Mouse (Mus musculus) MN1 (cell line): Measurements from ENCODE around the gene Gtpbp6.
"Not testable (repeated sequence)": the region's sequence is repeated elsewhere in the genome, so short reads cannot be mapped to it uniquely, and the experiment has no call there.

Experiments
- DNase-seq: peaks from one replicate; pipeline ENCODE4 v3.0.0-alpha.2; 2016; ENCODE audit warnings: low spot score

Gtpbp6 gene

DNA sequence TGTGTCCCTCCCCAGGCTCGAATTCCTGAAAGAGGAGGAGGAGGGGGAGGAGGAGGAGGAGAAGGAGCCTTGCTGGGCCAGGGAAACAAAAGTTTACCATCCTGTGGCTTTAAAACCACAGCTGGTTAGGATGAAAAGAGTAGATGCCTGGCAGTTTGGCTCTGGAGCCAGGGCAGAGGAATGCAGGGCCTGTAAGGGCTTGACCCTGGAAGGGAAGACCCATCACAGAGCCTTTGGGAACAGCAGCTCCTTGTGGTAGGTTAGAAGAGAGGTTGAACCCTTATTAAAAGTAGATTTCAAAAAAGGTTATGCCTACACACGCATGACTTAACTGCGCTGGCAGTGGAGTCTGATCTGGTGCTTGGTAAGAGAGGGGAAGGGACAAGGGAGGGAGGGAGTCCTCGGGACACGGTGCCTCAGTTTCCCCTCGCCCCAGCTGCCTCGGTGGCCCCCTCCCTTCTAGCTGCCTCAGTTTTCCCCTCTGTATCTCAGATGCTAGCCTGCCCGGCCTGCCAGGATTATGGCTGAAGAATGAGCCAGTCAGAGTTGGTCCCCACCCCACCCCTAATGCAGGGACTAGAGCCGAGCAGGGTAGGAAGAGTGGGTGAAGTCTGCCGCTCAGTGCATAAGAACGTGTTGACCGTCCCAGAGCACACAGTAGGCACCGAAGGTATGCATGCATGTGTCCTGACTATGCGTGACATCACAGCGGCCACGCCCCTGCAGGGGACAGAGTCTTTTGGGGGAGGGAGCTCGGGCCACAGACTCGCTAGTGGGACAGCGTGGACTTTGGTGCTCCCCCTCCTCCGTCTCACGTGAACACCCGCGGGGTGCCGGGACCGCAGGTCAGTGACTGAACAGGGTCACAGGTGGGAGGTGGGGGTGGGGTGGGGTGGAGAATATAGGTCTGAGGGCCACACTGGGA, 8.1 kb downstream of the Gtpbp6 start, which contains the start of gene Plcxd1:
Gene Plcxd1, plus strand, starts transcription at position 314 of the 925 bp plus-strand sequence.
- DNase-seq = no peak

DNA sequence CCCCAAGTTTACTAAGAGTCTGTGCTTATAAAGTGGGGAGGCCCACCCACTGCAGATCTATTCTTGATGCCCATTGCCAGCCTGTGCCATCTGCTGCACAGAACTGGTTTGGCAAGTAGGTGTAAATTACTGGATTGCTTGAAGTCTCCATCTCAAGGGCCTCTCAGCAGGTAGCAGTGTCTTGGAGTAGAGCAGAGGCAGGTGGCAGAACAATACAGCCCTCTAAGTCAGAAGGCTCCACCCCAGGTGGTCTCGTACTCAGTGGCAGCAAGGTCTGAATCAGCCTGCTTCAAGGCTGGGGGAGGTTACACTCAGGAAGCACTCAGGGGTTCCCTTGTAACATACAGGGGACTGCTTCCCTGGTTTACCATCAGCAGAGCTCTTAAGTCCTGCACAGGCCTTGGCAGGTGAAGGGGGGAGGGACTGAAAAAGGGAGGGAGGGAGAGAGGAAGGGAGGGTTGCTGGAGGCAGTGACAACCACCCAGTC, 9.0 kb downstream of the Gtpbp6 start:
- no peak for DNase-seq

DNA sequence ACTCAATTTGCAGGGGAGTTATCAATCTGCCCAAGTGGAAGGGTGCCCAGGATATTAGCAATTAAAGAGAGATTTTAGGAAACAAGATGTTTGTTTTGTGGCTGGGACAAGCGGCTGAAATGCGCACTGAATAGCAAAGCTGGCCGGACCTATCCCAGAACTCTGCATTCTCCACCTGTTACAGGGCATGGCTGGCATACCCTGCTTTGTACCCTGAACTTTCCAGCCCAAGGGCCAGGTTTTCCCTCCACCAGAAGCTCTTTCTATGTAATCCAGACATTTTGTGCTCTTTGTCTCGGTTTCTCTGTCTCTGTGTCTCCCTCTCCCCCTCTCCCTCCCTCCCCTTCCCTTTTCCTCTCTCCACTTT, 13.2 kb downstream of the Gtpbp6 start:
- DNase-seq = no peak

DNA sequence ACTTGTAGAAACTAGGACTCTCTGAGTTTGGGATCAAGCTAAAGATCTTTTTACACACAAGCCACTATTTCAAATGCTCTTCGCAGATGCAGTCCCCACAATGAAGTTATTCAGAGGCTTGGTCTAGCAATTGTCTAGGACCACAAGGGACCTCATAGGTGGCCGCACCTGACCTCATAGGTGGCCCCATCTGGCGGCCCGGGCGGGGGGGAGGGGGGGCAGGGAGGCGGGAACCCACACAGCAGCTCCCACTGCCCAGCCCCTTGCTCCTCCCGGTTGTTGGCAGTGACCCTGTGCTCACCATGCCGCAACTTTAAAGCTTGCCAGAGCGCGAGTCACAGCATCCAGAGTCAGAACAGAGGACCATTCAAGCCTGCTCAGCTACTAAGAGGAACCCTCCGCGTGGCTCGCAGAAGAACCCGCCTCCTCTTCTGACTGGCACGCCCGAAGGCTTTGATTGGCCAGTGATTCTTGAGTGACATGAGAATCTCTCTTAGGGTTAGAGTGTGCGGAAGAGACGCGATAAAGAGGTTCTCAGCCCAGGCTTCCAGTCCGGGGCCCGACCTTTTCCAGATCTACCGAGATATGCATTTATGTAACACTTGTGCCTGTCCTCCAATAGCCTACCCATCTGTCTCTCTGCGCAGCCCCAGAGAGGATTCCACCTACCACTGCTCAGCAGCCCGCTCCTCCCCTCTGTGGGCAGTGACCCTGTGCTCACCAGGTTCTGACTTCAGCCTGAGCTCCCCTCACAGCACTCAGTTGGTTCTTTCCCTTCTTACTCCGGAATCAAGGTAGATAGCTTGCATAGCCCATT, 13.8 kb downstream of the Gtpbp6 start, which contains the start of gene Gm35315:
Gene Gm35315, minus strand, starts transcription at position 391 of the 817 bp plus-strand sequence.
- peak; percentile 94 for DNase-seq

DNA sequence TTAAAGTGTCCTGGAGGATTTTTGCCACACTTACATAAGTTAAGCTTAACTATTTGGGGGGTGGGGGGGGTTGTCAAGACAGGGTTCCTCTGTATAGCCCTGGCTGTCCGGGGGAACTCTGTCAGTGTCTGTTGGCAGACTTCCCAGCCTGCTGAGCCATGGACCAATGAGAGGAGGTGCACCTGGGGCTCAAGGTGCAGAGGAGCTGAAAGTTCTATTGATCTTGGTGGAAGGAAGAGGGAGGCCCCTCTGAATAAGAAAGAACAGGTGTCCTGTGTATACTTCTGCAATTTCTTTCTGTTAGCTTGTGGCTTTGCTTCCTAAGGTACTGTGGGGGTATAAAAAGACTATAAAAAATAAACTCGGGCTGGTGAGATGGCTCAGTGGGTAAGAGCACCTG, 16.5 kb downstream of the Gtpbp6 start:
- no peak for DNase-seq

DNA sequence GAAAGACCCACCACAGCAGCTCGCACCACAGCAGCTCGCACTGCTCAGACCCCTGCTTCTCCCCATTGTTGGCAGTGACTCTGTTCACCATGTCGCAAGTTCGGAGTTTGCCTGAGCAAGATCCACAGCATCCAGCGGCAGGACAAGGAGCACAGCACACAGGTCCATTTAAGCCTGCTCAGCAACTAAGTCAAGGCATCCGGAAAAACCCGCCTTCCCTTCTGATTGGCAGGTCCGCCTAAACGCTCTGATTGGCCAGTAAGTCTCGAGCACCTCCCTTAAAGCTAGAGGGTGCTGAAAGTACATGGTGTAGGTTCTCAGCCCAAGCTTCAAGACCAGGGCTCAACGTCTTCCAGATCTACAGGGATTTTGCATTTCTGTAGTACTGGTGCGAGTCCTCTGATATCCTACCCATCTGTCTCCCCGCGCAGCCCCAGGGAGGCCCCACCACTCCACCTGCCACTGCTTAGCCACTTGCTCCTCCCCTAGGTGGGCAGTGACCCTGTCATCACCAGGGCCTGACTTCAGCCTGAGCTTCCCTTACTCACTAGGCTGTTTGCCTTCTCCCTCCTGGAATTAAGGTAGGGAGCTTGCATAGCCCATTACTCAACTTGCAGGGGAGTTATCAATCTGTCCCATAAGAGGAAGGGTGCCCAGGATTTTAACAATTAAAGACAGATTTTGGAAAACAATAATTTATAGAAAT, 21.7 kb downstream of the Gtpbp6 start:
- DNase-seq = no peak

DNA sequence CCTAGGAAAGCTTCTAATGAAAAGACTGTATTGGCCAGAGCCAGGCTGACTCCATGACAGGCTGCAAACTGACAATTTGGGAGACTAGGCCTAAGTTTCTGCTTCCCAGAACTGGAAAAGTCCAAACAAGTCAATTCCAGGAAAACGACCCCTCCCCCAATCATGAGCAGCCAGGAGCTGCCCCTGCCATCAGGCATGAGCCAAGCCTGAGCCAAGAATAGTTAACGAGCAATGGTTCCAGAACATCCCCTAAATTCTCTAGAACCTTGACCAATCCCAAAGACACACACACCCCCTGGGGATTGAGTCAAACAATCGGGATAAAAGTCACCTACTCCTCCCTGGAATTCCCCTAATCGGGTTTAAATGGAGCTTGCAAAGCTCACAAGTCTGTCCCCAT, 25.0 kb downstream of the Gtpbp6 start:
- no peak for DNase-seq

DNA sequence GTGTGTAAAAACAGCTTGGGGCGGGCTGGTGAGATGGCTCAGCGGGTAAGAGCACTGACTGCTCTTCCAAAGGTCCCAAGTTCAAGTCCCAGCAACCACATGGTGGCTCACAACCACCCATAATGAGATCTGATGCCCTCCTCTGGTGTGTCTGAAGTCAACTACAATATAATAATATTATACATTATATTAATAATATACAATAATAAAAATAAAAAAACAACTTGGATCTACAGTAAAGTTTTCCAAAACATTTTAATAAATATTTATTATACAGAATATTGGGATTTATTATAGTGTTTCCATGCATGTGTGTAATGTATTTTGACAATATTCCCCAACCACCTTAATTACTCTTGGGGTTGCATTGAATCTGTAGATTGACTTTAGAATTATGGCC, 35.6 kb downstream of the Gtpbp6 start, which contains the start of gene Gm17655:
Gene Gm17655, minus strand, starts transcription at position 101 of the 400 bp plus-strand sequence.
- DNase-seq = not testable (repeated sequence)

DNA sequence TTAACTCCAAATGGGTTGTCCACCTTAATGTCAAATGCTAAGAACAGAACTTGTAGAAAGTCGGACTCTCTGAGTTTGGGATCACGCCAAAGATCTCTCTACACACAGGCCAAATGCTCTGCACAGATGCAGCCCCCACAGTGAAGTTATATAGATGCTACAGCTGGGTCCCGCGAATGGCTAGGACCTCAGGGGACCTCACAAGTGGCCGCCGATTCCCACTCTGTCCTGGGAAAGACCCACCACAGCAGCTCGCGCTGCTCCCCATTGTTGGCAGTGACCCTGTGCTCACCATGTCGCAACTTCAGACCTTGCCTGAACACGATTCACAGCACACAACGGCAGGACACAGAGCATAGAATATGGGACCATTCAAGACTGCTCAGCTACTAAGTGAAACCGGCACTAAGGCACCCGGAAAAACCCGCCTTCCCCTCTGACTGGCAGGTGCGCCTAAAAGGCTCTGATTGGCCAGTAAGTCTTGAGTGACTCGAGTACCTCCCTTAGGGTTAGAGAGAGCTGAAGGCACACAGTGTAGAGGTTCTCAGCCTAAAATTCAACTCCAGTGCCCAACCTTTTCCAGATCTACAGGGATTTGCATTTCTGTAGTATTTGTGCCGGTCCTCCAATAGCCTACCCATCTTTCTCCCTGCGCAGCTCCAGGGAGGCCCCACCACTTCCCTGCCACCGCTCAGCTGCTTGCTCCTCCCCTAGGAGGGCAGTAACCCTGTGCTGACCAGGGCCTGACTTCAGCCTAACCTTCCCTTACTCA, 50.2 kb downstream of the Gtpbp6 start:
- DNase-seq = peak; percentile 87
